Mouse (Mus musculus) kidney, postnatal 36 days (tissue): ENCODE results near the gene Adam19.
A peak's percentile ranks its signal among the peaks of the same experiment; 100 is the strongest.
"Not testable (repeated sequence)": the region's sequence is repeated elsewhere in the genome, so short reads cannot be mapped to it uniquely, and the experiment has no call there.

Experiments used
- DNase-seq, 2 experiments: peaks; one replicate each; pipeline ENCODE4 v3.0.0; 2021 to 2022; ENCODE audit warnings: mixed read lengths in 2 of 2

Gene Adam19

GRCm38 (mm10) chr11:46134899-46135298 lies 79.1 kb downstream of the Adam19 start:
- DNase-seq, result no peak

- no peak for DNase-seq
Measured at GRCm38 (mm10) chr11:46143342-46143741, 87.5 kb downstream of the Adam19 start.

GRCm38 (mm10) chr11:46145163-46145875 lies 89.5 kb downstream of the Adam19 start:
- no peak for DNase-seq

- no peak for DNase-seq
Measured at GRCm38 (mm10) chr11:46146619-46147018, 90.8 kb downstream of the Adam19 start.

GRCm38 (mm10) chr11:46156945-46157344 lies 101.2 kb downstream of the Adam19 start:
- DNase-seq, result no peak

- no peak for DNase-seq
Measured at GRCm38 (mm10) chr11:46157462-46157861, 101.7 kb downstream of the Adam19 start.

GRCm38 (mm10) chr11:46165866-46166585 lies 110.2 kb downstream of the Adam19 start, which contains the start of gene Nipal4:
TSS of gene Nipal4 (minus strand) at chr11:46166508.
- peak in 1 of 2 experiments; percentile 13 for DNase-seq

GRCm38 (mm10) chr11:46168506-46168905 lies 112.7 kb downstream of the Adam19 start:
- no peak for DNase-seq

- DNase-seq, result no peak
Measured at GRCm38 (mm10) chr11:46169908-46170307, 114.1 kb downstream of the Adam19 start.

GRCm38 (mm10) chr11:46172128-46172527 lies 116.3 kb downstream of the Adam19 start:
- DNase-seq, result no peak

GRCm38 (mm10) chr11:46176155-46176554 lies 120.4 kb downstream of the Adam19 start:
- no peak for DNase-seq

- no peak for DNase-seq
Measured at GRCm38 (mm10) chr11:46177246-46178043, 121.7 kb downstream of the Adam19 start.

- not testable (repeated sequence) for DNase-seq
Measured at GRCm38 (mm10) chr11:46182031-46182430, 126.2 kb downstream of the Adam19 start.

GRCm38 (mm10) chr11:46184946-46185345 lies 129.2 kb downstream of the Adam19 start:
- DNase-seq, result no peak

GRCm38 (mm10) chr11:46185486-46185885 lies 129.7 kb downstream of the Adam19 start:
- DNase-seq, result no peak

GRCm38 (mm10) chr11:46188283-46188682 lies 132.5 kb downstream of the Adam19 start:
- no peak for DNase-seq

GRCm38 (mm10) chr11:46194175-46194574 lies 138.4 kb downstream of the Adam19 start:
- peak; percentile 60 to 62 for DNase-seq
